Mouse (Mus musculus) skeletal muscle tissue, adult 2 months (tissue): ENCODE measurements around the gene Ecel1.
A peak's percentile ranks its signal among the peaks of the same experiment; 100 is the strongest.

Experiments
- DNase-seq: peaks from one replicate; pipeline ENCODE4 v3.0.0-alpha.2; 2012; ENCODE audit warnings: low read depth, low spot score

The Ecel1 gene

DNA sequence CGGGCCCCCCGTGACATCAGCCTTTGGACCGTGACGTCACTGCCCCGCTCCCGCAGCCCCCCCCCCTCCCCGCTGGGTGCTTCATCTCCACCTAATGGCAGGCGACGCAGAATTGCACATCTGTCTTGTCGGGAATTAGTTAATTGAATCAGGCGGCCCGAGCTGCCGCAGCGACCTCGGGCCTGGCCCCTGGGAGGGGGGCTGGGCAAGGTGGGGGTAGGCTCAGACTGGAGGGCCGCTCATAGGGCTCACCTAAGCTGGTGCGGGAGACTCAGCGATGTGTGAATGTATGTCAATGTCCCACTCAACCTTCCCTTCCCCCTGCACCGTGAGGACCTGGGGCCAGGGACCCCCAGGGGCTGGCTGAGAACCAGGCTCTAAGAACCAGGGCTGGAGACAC is 14.1 kb upstream of the Ecel1 start:
- no peak for DNase-seq

DNA sequence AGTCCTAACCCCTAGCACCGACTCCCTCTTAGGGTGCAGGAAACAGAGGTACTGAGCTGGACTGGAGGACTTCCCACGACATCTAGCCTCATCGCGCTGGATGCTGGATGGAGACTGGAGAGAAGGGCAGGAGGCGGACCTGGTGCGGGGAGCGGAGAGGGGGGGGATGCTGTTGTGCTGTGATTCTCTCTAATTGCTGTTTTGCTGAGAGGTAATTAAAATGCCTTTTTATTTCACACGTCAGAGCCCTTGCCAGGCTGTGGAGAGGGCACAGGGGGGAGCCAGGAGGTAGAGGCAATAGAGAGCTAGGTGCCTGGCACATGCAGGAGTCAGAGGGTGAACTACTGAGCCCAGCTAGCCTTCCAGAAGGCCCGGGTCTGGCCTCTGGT is 8.5 kb upstream of the Ecel1 start:
- no peak for DNase-seq

DNA sequence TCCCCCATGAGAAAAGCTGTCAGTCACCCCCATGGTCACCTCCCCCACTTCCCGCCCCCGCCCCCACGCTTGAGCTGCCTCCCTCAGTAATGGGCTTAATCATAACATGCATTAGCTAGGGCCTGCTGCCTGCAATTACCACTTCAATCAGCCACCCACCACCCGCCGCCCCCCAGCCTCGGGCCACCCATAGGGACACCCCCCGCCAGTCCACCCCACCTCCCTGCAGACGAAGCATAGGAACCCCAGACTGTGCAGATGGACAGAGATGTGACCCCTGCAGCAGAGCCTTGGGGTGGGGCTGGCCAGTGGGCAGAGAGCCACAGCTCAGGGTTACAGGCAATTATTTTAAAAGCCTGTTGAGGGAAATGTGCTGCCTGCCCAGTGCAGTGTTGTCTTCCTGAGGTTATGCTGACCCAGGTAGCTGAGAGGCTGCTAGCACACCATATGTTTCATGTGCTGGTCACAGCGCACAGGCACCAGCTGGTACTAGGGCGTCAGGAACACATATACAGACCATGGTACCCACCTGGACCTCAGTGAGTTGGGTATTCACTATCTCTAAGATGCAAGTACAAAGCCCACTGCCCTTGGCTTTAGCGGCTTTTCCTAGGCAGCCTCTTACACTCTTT is 8.0 kb upstream of the Ecel1 start:
- no peak for DNase-seq

DNA sequence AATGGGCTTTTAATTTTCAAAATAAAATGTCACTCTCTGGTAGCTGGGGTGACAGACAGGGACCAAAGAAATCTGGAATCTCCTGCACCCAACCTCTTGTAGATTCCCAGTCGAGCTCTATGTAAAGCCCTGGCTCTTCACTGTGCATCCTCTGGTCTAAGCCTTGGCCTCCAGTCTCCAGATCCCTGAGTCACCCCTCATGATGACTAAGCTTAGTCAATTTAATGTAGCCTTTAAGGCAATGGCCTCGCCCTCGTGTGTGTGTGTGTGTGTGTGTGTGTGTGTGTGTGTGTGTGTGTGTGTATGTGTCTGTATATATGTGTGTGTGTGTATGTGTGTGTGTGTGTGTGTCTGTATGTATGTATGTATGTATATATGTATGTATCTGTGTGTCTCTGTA is 3.1 kb upstream of the Ecel1 start:
- no peak for DNase-seq

DNA sequence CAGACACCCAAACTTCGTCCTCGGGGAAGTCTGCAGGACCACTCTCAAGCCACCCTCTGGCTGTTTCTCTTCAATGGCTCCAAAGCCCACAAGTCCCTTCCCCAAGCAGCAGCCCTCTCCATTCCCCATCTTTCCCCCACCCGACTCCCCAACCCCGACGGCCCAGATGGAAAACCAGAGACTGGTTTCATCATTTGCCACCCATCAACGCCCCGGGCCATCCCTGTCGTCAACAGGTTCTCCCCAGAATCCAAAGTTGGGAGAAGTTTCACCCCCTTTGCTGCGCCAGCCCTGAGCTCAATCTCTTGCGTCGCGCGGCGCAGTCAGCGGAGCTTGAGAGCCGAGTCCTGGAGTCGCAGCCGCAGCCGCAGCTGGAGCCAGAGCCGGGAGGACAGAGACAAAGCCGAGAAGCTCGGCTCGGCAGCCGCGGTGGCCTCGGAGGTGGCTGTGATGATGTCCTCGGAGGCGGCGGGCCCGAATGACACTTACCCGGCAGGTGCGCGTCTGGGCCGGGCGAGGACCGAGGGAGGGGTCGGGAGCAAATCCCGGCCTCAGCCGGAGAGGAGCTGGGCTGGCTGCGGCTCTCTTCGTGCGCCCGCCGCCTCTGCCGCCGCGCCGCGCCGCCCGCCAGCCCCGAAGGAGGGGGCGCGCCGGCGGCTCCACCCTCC is 656 bp downstream of the Ecel1 start:
- DNase-seq = no peak

DNA sequence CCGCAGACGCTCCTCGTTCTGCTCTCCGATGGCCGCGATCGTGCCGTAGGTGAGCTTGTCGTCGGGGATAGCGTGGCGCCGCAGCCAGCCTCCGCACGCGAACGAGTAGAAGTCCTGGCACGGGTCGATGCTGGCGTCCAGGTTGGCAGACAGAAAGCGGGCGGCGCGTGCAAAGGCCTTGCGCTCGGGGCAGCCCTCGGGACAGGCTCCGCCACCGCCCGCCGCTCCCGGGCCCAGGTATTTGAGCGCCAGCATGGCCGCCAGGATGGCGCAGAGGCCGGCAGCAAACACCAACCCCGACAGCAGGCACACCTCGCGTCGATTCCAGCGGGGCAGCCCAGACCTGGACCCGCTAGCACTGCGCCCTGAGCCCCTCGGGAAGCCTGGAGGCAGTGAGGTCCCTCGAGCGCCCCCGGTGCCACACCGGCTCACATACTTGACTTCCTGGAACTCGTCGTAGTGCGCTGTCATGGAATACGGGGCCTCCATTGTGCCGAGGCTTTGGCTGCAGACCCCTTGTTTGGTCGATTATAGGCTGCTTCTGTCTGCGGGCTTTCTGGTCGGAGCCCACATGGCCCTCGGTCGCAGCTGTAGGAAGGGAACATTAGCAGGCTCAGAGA is 1.7 kb downstream of the Ecel1 start:
- DNase-seq = no peak

DNA sequence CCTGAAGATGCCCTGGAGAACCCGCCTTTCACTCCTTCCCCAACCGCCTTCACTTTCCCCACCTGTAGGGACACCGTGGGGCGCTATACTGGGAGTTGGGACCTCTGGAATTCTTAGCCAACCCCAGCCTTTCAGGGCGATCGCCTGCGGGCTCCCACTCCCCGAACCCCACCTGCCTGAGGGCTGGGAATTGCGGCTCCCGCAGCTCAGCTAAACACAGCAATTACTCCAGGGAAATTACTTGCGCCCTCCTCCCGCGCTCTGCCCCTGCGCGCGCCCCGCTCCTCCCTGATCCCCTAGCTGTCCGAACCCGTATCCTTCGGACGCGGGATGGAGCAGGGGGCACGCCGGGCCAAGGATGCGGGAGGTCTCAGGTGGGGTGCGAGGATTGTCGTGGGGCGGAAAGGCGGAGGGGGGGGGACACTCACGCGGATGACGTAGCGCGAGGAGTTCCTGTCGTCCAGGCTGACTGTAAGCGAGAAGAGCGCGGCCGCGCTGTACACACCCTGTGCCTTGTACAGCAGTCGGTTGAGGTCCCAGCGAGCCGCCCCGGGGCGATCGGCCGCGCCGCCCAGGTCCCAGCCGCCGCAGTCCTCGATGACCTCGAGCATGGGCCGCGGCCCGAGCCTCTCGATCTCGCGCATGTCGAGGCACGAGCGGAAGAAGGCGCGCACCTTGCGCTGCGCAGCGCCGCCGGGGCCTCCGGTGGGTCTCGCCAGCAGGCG is 2.4 kb downstream of the Ecel1 start:
- no peak for DNase-seq

DNA sequence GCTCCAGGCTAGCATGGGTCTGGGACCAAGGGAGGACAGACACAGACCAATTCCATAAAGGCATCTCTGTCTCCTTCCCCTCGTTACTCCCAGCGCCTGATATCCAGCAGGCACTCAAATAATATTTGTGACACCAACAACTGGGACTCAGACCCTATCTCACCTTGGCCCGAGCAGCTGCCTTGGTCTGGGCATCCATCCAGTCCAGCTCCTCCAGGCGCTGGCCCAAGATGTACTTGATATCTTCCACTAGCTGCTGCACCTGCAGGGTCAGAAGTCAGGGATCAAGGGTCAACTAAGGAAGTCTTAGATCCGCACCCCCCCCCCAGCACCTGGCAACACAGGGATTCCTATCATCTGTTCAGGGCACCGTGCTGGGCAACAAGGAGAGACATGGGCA is 5.0 kb downstream of the Ecel1 start:
- peak; percentile 38 for DNase-seq

DNA sequence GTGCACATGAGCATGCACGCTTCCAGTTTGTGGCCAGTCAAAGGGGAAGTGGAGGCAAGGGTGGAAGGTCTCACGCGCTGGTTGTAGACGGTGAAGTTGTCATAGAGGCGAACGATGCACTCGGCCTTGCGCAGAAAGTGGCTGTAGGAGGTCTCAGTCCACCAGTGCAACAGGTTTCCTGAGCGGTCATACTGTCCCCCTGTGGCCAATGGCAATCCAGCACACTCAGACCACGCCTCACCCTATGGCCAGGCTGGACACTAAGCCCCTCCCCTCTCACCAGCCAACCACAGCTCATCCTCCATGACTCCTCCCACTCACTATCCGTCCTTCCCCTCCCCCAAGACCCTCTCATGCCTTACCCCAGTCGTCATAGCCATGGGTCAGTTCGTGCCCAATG is 6.9 kb downstream of the Ecel1 start:
- no peak for DNase-seq

DNA sequence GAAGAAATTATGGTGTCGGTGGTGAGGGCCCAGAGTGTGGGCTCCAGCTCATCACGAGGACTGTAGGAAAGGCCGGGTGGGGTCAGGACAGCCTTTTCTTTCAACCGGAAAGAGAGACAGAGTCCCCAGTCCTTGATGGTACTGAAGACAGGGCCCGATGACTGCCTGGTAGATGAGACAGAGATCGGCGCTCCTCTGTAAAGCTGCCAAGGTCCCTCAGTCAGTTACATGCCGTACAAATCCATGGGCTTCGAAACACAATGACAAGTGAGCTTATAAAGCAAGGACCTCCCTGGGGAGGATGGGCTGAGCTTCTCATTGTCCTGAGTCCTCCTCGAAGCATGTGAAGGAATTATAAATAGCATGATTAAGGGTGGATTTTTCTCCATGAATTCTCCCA is 13.2 kb downstream of the Ecel1 start:
- no peak for DNase-seq

DNA sequence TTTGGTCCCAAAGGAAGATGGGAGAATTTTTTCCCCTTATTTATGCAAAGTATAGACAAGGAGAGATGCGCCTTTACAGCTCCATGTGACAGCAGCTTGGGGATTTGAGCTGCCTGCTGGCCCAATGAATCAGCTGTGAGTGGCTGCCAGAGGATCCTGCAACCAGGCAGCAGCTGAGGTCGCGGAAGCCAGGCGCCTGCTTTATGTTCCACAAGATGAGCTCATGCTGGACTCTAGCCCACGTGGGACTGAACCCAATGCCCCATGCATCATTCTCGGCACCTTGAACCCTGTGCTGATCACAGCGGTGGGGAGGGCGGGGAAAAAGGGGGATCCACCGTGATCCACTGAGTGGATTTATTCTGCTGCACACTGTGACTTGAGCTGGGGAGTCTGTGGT is 13.9 kb downstream of the Ecel1 start:
- DNase-seq = peak; percentile 32

DNA sequence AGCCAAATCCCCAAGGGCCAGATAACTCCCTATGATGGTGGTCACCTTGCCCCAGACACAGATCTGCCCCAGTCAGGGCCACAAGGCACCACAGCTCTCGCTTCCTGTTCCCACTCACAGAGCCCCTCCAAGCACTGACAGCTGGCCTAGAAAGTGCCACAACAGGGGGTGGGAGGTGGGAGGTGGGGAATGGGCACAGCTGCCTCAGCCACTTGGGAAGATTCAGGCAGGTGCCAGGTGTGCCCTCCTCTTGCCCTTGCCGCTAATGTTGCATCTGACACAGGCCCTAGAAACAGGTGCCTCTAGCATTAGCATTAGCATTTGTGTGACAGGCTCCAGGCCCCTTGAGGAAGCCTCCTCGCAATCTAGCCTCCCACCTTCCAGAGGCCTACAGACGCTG is 14.8 kb downstream of the Ecel1 start:
- DNase-seq = no peak

DNA sequence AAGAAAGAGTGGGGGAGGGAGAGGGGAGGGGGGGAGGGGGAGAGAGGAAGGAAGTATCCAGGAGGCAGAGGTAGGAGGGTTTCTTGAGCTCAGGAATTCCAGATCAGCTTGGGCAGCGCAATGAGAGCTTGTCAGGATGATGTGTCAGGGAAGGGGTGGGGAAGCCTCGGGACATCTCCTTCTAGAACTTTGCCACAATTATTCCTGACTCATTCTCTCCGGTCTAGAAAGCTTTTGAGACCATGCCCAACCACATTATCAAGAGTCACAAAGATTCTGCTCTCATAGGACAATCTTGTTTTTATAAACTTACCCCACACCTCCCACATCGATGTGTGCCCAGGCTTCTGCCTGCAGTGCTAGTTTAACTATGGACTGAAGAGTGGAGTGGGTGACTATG is 24.5 kb downstream of the Ecel1 start:
- no peak for DNase-seq

DNA sequence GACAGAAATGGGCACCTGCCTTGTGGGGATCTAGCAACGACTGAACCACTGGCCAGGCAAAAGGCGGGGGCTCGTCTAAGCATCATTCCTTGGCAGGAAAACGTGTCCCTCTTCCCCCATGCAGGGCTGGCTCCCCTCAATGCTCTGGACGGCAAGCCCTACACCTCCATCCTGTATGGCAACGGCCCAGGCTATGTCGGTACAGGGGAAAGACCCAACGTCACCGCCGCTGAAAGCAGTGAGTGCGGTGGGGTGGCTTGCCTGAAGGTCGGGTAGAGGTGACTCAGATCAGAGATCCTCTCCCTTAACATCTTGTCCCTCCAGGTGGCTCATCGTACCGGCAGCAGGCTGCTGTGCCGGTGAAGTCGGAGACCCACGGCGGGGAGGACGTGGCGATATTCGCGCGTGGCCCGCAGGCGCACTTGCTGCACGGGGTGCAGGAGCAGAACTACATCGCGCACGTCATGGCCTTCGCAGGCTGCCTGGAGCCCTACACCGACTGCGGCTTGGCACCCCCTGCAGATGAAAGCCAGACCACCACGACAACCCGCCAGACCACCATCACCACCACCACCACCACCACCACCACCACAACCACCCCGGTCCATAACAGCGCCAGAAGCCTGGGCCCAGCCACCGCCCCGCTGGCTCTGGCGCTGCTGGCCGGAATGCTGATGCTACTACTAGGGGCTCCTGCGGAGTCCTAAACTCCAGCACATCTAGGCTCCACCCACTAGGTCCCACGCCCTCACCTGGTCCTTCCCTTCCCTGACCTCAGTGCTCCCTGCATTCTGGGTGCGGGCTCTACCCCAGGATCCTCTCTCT is 28.9 kb downstream of the Ecel1 start:
- no peak for DNase-seq

DNA sequence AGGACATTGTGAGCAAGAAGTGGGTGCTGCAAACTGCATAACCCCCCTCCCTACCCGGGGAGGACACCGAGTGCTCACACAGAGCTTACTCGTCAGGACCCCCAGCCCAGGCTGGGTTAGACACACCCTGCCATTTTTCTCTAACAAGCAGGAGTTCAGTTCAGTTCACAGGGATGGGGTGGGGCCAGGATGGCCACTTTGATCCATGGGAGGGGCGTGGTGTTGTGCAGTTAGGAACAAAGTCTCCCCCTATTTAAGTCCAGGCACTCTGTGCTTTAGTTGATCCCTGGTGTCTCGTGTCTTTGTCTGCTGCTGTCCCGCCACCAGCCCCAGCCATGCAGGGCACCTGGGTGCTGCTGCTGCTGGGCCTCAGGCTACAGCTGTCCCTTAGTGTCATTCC is 31.6 kb downstream of the Ecel1 start, which contains the start of gene Akp3:
Gene Akp3, plus strand, starts transcription at position 301 of the 400 bp plus-strand sequence.
- no peak for DNase-seq

DNA sequence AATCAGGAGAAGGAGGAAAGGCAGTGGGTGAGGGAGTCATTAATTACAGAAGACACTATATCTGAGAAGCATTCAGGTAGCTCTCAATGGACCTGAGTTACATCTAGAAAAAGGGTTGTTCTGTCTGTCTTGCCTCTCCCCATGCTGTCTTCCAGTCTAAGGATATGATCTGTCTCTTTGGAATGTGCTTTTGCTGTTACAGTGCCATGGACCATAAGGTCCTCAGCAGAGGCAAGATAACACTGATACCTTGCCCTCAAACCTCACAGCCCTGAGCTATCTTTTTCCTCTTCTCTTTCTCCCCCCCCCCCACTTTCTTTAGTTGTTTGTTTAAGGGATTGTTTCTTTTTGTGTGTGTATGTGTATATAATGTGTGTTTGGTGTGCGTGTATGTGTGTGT is 41.5 kb downstream of the Ecel1 start:
- DNase-seq = no peak

DNA sequence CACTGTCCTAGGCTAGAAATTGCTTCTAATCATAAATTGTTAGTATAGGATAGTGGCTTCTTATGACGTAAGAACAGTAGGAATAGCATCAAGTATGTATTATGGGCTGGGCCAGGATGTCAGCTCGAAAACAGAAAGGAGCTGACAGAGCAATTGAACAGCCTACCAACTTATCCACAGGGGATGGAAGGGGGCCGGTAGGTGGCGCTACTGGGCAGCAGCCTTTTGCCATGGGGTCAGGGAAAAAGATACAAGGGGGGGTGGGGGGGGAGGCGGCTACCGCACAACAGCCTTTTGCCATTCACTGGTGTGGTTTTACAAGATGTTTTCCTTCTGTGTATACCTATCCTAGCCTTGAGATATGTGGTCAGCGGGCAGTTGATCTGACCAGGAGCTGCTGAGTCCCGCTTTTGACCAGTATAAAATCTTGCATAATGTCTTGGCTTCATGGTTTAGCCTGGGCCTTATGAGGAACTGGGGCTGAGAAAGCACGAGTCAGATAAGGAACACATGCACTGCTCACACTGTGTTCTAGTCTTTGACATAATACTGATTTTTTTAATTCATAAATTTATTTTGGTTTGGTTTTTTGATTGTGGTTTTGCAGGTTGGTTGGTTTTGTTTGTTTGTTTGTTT is 44.5 kb downstream of the Ecel1 start:
- peak; percentile 4 for DNase-seq

DNA sequence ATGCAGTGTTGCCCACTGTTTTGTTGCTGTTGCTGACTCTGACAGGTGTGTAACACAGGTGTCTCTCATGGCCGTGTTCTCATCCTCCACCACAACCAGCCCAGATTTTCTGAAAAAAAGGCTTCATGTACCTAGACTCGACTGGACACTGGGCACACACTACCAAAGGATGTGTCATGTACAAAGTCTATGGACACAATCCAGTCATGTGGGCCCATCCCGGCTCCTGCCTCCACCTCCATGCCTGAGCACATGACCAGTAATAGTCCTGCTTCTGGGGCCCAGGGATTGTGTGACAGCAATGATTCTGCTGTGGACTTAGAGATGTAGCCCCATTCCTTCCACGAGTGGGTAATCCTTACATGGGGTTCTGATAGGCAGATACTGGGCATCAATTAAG is 47.8 kb downstream of the Ecel1 start:
- DNase-seq = no peak

DNA sequence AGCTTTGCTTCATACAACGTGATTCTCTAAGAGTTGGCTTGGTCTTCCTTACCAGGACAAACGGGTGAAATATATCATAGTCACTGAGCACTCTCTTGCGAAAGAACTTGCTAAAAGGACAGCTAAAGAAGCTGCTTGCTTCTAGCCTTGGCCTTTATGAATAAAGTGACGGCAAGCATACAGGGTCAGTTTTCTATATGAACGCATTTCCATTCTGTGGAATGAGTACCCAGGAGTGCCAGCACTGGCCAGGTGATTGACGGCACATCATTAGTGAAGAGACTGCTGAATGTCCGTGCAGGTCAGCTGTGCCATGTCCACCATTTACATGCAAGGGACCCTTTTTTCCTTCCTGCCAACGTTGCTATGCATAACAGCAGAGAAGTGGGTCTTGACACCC is 49.8 kb downstream of the Ecel1 start:
- DNase-seq = no peak

DNA sequence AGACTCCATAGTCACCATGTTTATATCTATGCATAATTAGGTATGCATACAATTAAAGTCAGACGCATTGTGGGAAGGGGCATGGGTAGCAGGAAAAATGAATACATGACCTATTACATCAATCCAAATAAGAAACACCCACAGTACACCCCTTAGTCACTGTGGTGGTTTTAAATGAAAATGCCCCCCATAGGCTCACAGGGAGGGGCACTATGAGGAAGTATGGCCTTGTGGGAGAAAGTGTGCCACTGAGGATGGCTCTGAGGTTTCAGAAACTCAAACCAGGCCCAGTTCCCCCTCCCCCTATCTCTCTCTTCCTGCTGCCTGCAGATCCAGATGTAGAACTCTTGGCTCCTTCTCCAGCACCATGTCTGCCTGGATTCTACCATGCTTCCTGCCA is 52.4 kb downstream of the Ecel1 start:
- DNase-seq = no peak

DNA sequence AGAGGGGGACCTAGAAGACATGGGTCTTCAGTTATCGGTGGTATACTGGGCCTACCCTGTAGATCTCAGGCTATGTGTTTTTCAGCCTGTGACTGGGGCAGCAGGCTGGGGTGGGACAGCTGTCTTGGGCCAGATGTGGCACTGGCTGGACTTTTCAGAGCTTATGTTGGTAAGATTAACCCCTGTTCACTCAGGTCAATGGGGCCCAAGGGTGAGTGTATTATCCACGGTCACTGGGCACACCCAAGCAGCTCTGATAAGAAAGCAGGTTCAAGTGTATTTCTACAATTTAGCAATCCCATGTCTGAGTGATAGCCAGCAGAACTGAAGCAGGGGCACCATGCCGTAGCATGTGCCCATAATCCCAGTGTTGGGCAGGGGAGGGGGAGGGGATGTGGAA is 54.2 kb downstream of the Ecel1 start:
- no peak for DNase-seq
